Mouse (Mus musculus) granulocyte monocyte progenitor cell, adult 5-6 weeks (primary cell): ENCODE measurements around the gene Csrnp1. TPM values are rescaled to one million over a fixed set of nuclear protein-coding genes. Genes with fewer than 3 reads are reported as not detected.

Experiments used
- ATAC-seq: replicated peaks from 2 replicates; pipeline ENCODE4 v1.8.0; 2016; ENCODE audit warnings: mild to moderate bottlenecking, moderate TSS enrichment, inconsistent platforms; ENCODE audit not compliant: poor library complexity, severe bottlenecking
- total RNA-seq, 2 experiments: library from RNA; stranded (forward) in 1 of 2; stranded (reverse) in 1 of 2; fragments of 200-712, 200-1000 nt in 1 of 2; fragments of >200 nt in 1 of 2; fragmentation: Nextera tagmentation in 1 of 2; gene quantifications; 2 replicates each; pipeline ENCODE4 v1.2.3; 2014 to 2017

Csrnp1 gene
- total RNA-seq, 2 experiments from 2014 or later: 1.3 to 8.8 TPM

- no peak for ATAC-seq
Measured at GRCm38 (mm10) chr9:120007833-120008232, 23.4 kb upstream of the Csrnp1 start.

- no peak for ATAC-seq
Measured at GRCm38 (mm10) chr9:120005936-120006335, 21.5 kb upstream of the Csrnp1 start.

- no peak for ATAC-seq
Measured at GRCm38 (mm10) chr9:120002893-120003292, 18.4 kb upstream of the Csrnp1 start.

GRCm38 (mm10) chr9:120001945-120002725 is 17.7 kb upstream of the Csrnp1 start:
- peak; percentile 88 for ATAC-seq

- no peak for ATAC-seq
Measured at GRCm38 (mm10) chr9:120000761-120001160, 16.3 kb upstream of the Csrnp1 start.

GRCm38 (mm10) chr9:119999636-120000035 is 15.2 kb upstream of the Csrnp1 start:
- ATAC-seq: no peak

- no peak for ATAC-seq
Measured at GRCm38 (mm10) chr9:119998776-119999175, 14.3 kb upstream of the Csrnp1 start.

GRCm38 (mm10) chr9:119996080-119996479 is 11.6 kb upstream of the Csrnp1 start:
- 0 out of 2 replicates have a peak, but pooled peaks have one; percentile 18 for ATAC-seq

- ATAC-seq: peak; percentile 33; the same call in 1 of the 2 replicates
Measured at GRCm38 (mm10) chr9:119994207-119994606, 9.7 kb upstream of the Csrnp1 start.

- ATAC-seq: peak; percentile 72
Measured at GRCm38 (mm10) chr9:119993092-119993844, 8.8 kb upstream of the Csrnp1 start.

GRCm38 (mm10) chr9:119991310-119991709 is 6.9 kb upstream of the Csrnp1 start:
- ATAC-seq: no peak

GRCm38 (mm10) chr9:119988304-119988703 is 3.8 kb upstream of the Csrnp1 start:
- ATAC-seq: no peak

GRCm38 (mm10) chr9:119985881-119986574 is 1.6 kb upstream of the Csrnp1 start:
- ATAC-seq: no peak

- ATAC-seq: peak; percentile 50
Measured at GRCm38 (mm10) chr9:119983585-119984535, 598 bp downstream of the Csrnp1 start.

- peak; percentile 20 for ATAC-seq
Measured at GRCm38 (mm10) chr9:119982956-119983551, 1.4 kb downstream of the Csrnp1 start.

- ATAC-seq: peak; percentile 19
Measured at GRCm38 (mm10) chr9:119982241-119982811, 2.1 kb downstream of the Csrnp1 start.

GRCm38 (mm10) chr9:119981183-119982179 is 3.0 kb downstream of the Csrnp1 start:
- peak; percentile 36 for ATAC-seq

GRCm38 (mm10) chr9:119980770-119981182 is 3.7 kb downstream of the Csrnp1 start:
- no peak for ATAC-seq
